In the genomic region with DNA sequence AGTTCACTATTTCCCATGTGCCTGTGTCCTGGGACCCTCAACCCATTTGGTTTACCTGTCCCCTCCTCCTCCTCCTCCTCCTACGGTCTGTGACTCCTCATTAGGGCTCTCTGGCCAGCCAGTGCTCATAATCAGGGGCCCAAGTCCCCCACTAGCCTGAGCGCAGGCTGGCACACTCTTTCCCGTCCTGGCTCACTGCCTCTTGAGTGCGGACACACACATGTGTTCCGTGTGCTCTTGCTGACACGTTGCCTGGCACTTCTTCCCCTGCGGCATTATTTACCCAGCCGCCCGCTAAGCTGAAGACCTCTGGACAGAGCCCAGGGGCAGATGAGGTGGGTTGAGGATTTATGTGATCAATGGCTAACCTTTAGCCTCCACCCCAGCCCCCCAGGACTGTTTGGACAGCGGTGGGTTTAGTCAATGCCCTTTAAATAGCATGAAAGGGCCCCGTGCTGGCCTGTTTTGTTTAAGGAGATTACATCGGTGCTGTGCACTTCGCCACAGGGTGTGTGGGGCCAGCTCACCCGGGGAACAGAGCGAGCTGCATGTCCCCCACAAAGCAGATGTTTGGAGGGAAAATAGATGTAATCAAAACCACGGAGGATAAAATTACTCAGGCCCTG, we compare ENCODE assay signal across 18 mouse cellular contexts. TPM values are rescaled to one million over a fixed set of nuclear protein-coding genes. Genes with fewer than 3 reads are reported as not detected.
DNase-seq lines count a peak whose midpoint lies in the region; ATAC-seq and TF ChIP-seq lines count a peak whose summit lies in the region.
"Had no signal": no experiment of that assay in that cellular context is flagged by ENCODE, and none has a peak within 500 bp of the region (broad histone marks: within the 10 kb centered on the region; RNA-seq: fewer than 3 reads in every experiment).

No protein-coding gene starts in this region.

- H3K27me3 ChIP-seq in hindbrain, embryonic 10.5 days (ENCODE audit: insufficient read depth, poor library complexity, severe bottlenecking): peaks cover 72% of the 10 kb centered on the region
- 0 out of 2 replicates have a peak, but pooled peaks cover 2% of the 10 kb centered on the region for H3K27me3 ChIP-seq in hindbrain, embryonic 11.5 days (ENCODE audit: control insufficient read depth, insufficient read depth, low read length)
- no peaks in the 10 kb centered on the region for H3K27me3 ChIP-seq in embryonic facial prominence, embryonic 12.5 days
- no peaks in the 10 kb centered on the region for H3K27me3 ChIP-seq in liver, embryonic 13.5 days
- H3K27me3 ChIP-seq in midbrain, embryonic 15.5 days (replicated peaks): peaks cover 23% of the 10 kb centered on the region; the same call in 1 of the 2 replicates
- H3K27me3 ChIP-seq in thymus, adult 2 months (ENCODE audit: control insufficient read depth, insufficient read depth, low read length): no peaks in the 10 kb centered on the region; the same call in 1 of the 2 replicates
- no peaks in the 10 kb centered on the region for H3K27me3 ChIP-seq in intestine, embryonic 16.5 days (replicated peaks; ENCODE audit: control insufficient read depth, insufficient read depth, low read length)

- WGBS in hindbrain, embryonic 10.5 days: 15% methylated on average over 16 of the region's 16 CpGs
- 12% methylated on average over 16 of the region's 16 CpGs for WGBS in hindbrain, embryonic 11.5 days
- WGBS in embryonic facial prominence, embryonic 12.5 days: 9% methylated on average over 16 of the region's 16 CpGs
- WGBS in liver, embryonic 13.5 days (ENCODE audit: insufficient replicate concordance): 52% methylated on average over 16 of the region's 16 CpGs
- 3% methylated on average over 16 of the region's 16 CpGs for WGBS in midbrain, embryonic 15.5 days
- WGBS in thymus, adult 2 months: 69% methylated on average over 16 of the region's 16 CpGs
- WGBS in intestine, embryonic 16.5 days: 22% methylated on average over 16 of the region's 16 CpGs

- H3K4me1 ChIP-seq in hindbrain, embryonic 10.5 days (replicated peaks): peaks cover 23% of the 10 kb centered on the region
- peaks cover 6% of the 10 kb centered on the region for H3K4me1 ChIP-seq in hindbrain, embryonic 11.5 days (replicated peaks; ENCODE audit: control insufficient read depth, insufficient read depth, low read length)
- peaks cover 42% of the 10 kb centered on the region for H3K4me1 ChIP-seq in embryonic facial prominence, embryonic 12.5 days
- peaks cover 6% of the 10 kb centered on the region for H3K4me1 ChIP-seq in liver, embryonic 13.5 days (replicated peaks)
- H3K4me1 ChIP-seq in midbrain, embryonic 15.5 days: peaks cover 8% of the 10 kb centered on the region; the same call in 1 of the 2 replicates
- H3K4me1 ChIP-seq in thymus, adult 2 months (replicated peaks; ENCODE audit: control insufficient read depth, insufficient read depth, low read length): no peaks in the 10 kb centered on the region
- H3K4me1 ChIP-seq in intestine, embryonic 16.5 days (ENCODE audit: control insufficient read depth, insufficient read depth, low read length): peaks cover 3% of the 10 kb centered on the region; the same call in 1 of the 2 replicates

- H3K27ac ChIP-seq in hindbrain, embryonic 10.5 days: peak overlapping the region; percentile 23; the same call in 1 of the 2 replicates
- no peak overlapping the region for H3K27ac ChIP-seq in hindbrain, embryonic 11.5 days (ENCODE audit: low read depth, low read length)
- H3K27ac ChIP-seq in embryonic facial prominence, embryonic 12.5 days: peak overlapping the region; percentile 57
- H3K27ac ChIP-seq in liver, embryonic 13.5 days: no peak overlapping the region
- H3K27ac ChIP-seq in midbrain, embryonic 15.5 days: no peak overlapping the region
- H3K27ac ChIP-seq in thymus, adult 2 months (ENCODE audit: control insufficient read depth, insufficient read depth, low read length): no peak overlapping the region
- H3K27ac ChIP-seq in intestine, embryonic 16.5 days (ENCODE audit: low read length): no peak overlapping the region
- H3K27ac ChIP-seq: limb, embryonic 10.5 days; neural tube, embryonic 15.5 days had no signal

- TF ChIP-seq CTCF in thymus, adult 2 months (IDR thresholded peaks at IDR 0.05; ENCODE audit: borderline replicate concordance, control insufficient read depth, extremely low read depth, insufficient read depth, low read length, poor library complexity): no peak

- H3K4me3 ChIP-seq in hindbrain, embryonic 10.5 days: no peak overlapping the region
- no peak overlapping the region for H3K4me3 ChIP-seq in hindbrain, embryonic 11.5 days (ENCODE audit: low read depth, low read length)
- no peak overlapping the region for H3K4me3 ChIP-seq in embryonic facial prominence, embryonic 12.5 days
- H3K4me3 ChIP-seq in liver, embryonic 13.5 days (replicated peaks): no peak overlapping the region
- no peak overlapping the region for H3K4me3 ChIP-seq in midbrain, embryonic 15.5 days
- no peak overlapping the region for H3K4me3 ChIP-seq in thymus, adult 2 months (ENCODE audit: control insufficient read depth, insufficient read depth, low read length)
- no peak overlapping the region for H3K4me3 ChIP-seq in intestine, embryonic 16.5 days (ENCODE audit: low read length)
- H3K4me3 ChIP-seq: limb, embryonic 10.5 days; neural tube, embryonic 15.5 days had no signal

- H3K9ac ChIP-seq in hindbrain, embryonic 11.5 days (ENCODE audit: low read depth, low read length): no peak overlapping the region
- 0 out of 2 replicates have a peak overlapping the region, but pooled peaks have one; percentile 19 for H3K9ac ChIP-seq in embryonic facial prominence, embryonic 12.5 days
- no peak overlapping the region for H3K9ac ChIP-seq in liver, embryonic 13.5 days
- no peak overlapping the region for H3K9ac ChIP-seq in midbrain, embryonic 15.5 days
- H3K9ac ChIP-seq in intestine, embryonic 16.5 days (ENCODE audit: low read depth, low read length): no peak overlapping the region
- H3K9ac ChIP-seq: lung, embryonic 14.5 days; neural tube, embryonic 15.5 days had no signal

- no peaks in the 10 kb centered on the region; the same call in 1 of the 2 replicates for H3K9me3 ChIP-seq in hindbrain, embryonic 10.5 days
- no peaks in the 10 kb centered on the region for H3K9me3 ChIP-seq in hindbrain, embryonic 11.5 days (ENCODE audit: control insufficient read depth, low read length)
- no peaks in the 10 kb centered on the region for H3K9me3 ChIP-seq in embryonic facial prominence, embryonic 12.5 days
- H3K9me3 ChIP-seq in liver, embryonic 13.5 days (replicated peaks): no peaks in the 10 kb centered on the region
- H3K9me3 ChIP-seq in midbrain, embryonic 15.5 days: no peaks in the 10 kb centered on the region
- H3K9me3 ChIP-seq in intestine, embryonic 16.5 days (ENCODE audit: control insufficient read depth, low read length): no peaks in the 10 kb centered on the region
- H3K9me3 ChIP-seq: limb, embryonic 10.5 days; neural tube, embryonic 15.5 days had no signal

- no peak overlapping the region for H3K4me2 ChIP-seq in hindbrain, embryonic 11.5 days (replicated peaks; ENCODE audit: low read depth, low read length)
- peak overlapping the region; percentile 40 for H3K4me2 ChIP-seq in embryonic facial prominence, embryonic 12.5 days (replicated peaks)
- peak overlapping the region; percentile 23; the same call in 1 of the 2 replicates for H3K4me2 ChIP-seq in liver, embryonic 13.5 days
- H3K4me2 ChIP-seq in midbrain, embryonic 15.5 days: no peak overlapping the region
- H3K4me2 ChIP-seq in intestine, embryonic 16.5 days (ENCODE audit: low read depth, low read length): no peak overlapping the region
- H3K4me2 ChIP-seq: lung, embryonic 14.5 days; neural tube, embryonic 15.5 days had no signal

- no peak for ATAC-seq in hindbrain, embryonic 11.5 days (ENCODE audit: low FRiP score)
- ATAC-seq in embryonic facial prominence, embryonic 12.5 days (ENCODE audit: insufficient number of reproducible peaks, insufficient read depth, low FRiP score, low TSS enrichment): no peak
- peak; percentile 71 for ATAC-seq in liver, embryonic 13.5 days (ENCODE audit: low read depth)
- 0 out of 2 replicates have a peak, but pooled peaks have one; percentile 20 for ATAC-seq in midbrain, embryonic 15.5 days (replicated peaks)
- no peak for ATAC-seq in intestine, embryonic 16.5 days
- ATAC-seq: hindbrain, embryonic 16.5 days had no signal

- DNase-seq in hindbrain, embryonic 10.5 days (ENCODE audit: low spot score): peak; percentile 29
- no peak for DNase-seq in hindbrain, embryonic 11.5 days (ENCODE audit: low spot score)
- DNase-seq in liver, embryonic 13.5 days: no peak
- no peak for DNase-seq in thymus, adult 2 months
- DNase-seq: adrenal gland, postnatal 25 days; cerebellum, postnatal 36 days; gastrocnemius, postnatal 36 days; kidney, adult 8-10 months; lung, embryonic 14.5 days; right cerebral cortex, adult 18-20 months; spleen, adult 18-20 months; thymus, postnatal 14 days had no signal

- H3K36me3 ChIP-seq in hindbrain, embryonic 10.5 days: no peaks in the 10 kb centered on the region
- no peaks in the 10 kb centered on the region for H3K36me3 ChIP-seq in hindbrain, embryonic 11.5 days (ENCODE audit: control insufficient read depth, insufficient read depth, low read length)
- 0 out of 2 replicates have a peak, but pooled peaks cover 17% of the 10 kb centered on the region for H3K36me3 ChIP-seq in embryonic facial prominence, embryonic 12.5 days
- H3K36me3 ChIP-seq in liver, embryonic 13.5 days: no peaks in the 10 kb centered on the region
- H3K36me3 ChIP-seq in midbrain, embryonic 15.5 days (replicated peaks): no peaks in the 10 kb centered on the region
- H3K36me3 ChIP-seq in thymus, adult 2 months (ENCODE audit: control insufficient read depth, insufficient read depth, low read length): no peaks in the 10 kb centered on the region
- no peaks in the 10 kb centered on the region for H3K36me3 ChIP-seq in intestine, embryonic 16.5 days (ENCODE audit: control insufficient read depth, insufficient read depth, low read length)
- H3K36me3 ChIP-seq: neural tube, embryonic 15.5 days had no signal

- no peak for TF ChIP-seq POLR2A in thymus, adult 2 months (IDR thresholded peaks at IDR 0.05; ENCODE audit: control insufficient read depth, extremely low read depth, insufficient read depth, low read length, poor library complexity)

RNA-seq across cellular contexts. Expression of a gene that starts 20.2 kb away (rescaled TPM):
- 7.2 and 9.0 TPM in 2 replicates for polyA plus RNA-seq in hindbrain, embryonic 10.5 days (2016; fragmentation: Nextera tagmentation; extraction: Ambion mirVana)
- 4.3 TPM in 2 replicates for polyA plus RNA-seq in hindbrain, embryonic 11.5 days (2014; fragmentation: Nextera tagmentation; extraction: Ambion mirVana)
- polyA plus RNA-seq in embryonic facial prominence, embryonic 12.5 days (2016; fragmentation: Nextera tagmentation; extraction: Ambion mirVana): 24.3 and 27.8 TPM in 2 replicates
- polyA plus RNA-seq in liver, embryonic 13.5 days (2015; fragmentation: Nextera tagmentation; extraction: Ambion mirVana): 0.05 and 0.06 TPM in 2 replicates
- 0.84 and 1.0 TPM in 2 replicates for polyA plus RNA-seq in midbrain, embryonic 15.5 days (2015; fragmentation: Nextera tagmentation; extraction: Ambion mirVana)
- 0.23 and 0.32 TPM in 2 replicates for polyA plus RNA-seq in thymus, adult 2 months (2012; rRNA removed)
- 0.04 and 0.10 TPM in 2 replicates for polyA plus RNA-seq in intestine, embryonic 16.5 days (2015; fragmentation: Nextera tagmentation; extraction: Ambion mirVana)

Comparison
In these comparisons a context has a peak if more than half of its experiments do, and no peak if none do; other contexts are left out.
1. H3K27ac ChIP-seq: peak in hindbrain, embryonic 10.5 days (single experiment) and embryonic facial prominence, embryonic 12.5 days (single experiment); none in hindbrain, embryonic 11.5 days (single experiment), liver, embryonic 13.5 days (single experiment), midbrain, embryonic 15.5 days (single experiment), thymus, adult 2 months (single experiment) and intestine, embryonic 16.5 days (single experiment).
2. ATAC-seq: peak in liver, embryonic 13.5 days (single experiment) and midbrain, embryonic 15.5 days (single experiment); none in hindbrain, embryonic 11.5 days (single experiment), embryonic facial prominence, embryonic 12.5 days (single experiment) and intestine, embryonic 16.5 days (single experiment).
3. H3K4me2 ChIP-seq: peak in embryonic facial prominence, embryonic 12.5 days (single experiment) and liver, embryonic 13.5 days (single experiment); none in hindbrain, embryonic 11.5 days (single experiment), midbrain, embryonic 15.5 days (single experiment) and intestine, embryonic 16.5 days (single experiment).